Mouse (Mus musculus): Measurements from ENCODE around the gene Tmem131. TPM values are rescaled to one million over a fixed set of nuclear protein-coding genes. Genes with fewer than 3 reads are reported as not detected.
"Not testable (repeated sequence)": the region's sequence is repeated elsewhere in the genome, so short reads cannot be mapped to it uniquely, and the experiment has no call there.

The Tmem131 gene
- total RNA-seq, 1 experiment from 2014 or later, result 28.1 TPM

- no peak for ATAC-seq (replicated peaks; ENCODE audit: low read depth, poor library complexity, severe bottlenecking)
Measured at GRCm38 (mm10) chr1:36848036-36848435, 95.4 kb downstream of the Tmem131 start.

DNA sequence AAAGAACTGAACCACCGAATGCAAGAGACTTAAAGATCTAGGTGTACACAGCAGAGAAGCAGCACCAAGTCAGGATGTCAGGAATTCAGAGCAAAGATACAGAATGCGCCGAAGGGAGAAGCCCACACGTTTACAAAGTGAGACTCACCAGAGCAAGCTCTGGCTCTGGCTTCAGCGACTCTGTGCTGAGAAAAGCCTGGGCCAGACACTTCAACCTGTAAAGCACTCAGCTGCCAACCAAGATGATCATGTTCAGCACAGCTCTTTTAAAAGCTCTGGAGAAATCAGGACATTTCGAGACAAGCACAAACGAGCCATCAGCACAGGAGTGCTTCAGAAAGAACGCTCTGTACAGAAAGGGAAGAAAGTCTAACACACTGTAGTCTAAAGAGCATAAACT lies 96.2 kb downstream of the Tmem131 start:
- no peak for ATAC-seq (replicated peaks; ENCODE audit: low read depth, poor library complexity, severe bottlenecking)

DNA sequence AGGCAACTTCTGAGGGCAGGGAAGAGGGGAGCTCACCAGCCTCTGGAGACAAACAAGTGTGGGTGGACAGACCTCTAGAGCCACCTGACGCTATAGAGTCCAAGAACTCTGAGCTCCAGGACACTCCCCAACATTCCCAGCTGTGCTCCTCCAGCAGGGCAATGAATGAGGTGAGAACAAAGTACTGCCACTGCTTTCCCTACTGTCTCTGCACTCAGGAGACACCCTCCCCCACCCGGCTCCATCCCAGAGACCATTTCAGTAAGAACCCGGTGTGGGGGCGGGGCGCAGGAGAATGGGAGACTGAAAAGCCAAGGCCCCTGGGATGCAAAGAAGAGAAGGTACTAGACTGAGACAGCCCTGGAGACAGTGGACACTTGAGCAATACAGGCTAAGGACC lies 98.4 kb downstream of the Tmem131 start:
- no peak for ATAC-seq (replicated peaks; ENCODE audit: low read depth, poor library complexity, severe bottlenecking)

- no peak for ATAC-seq (replicated peaks; ENCODE audit: low read depth, poor library complexity, severe bottlenecking)
Measured at GRCm38 (mm10) chr1:36841806-36842205, 101.7 kb downstream of the Tmem131 start.

GRCm38 (mm10) chr1:36840959-36841358 lies 102.5 kb downstream of the Tmem131 start:
- no peak for ATAC-seq (replicated peaks; ENCODE audit: low read depth, poor library complexity, severe bottlenecking)

- ATAC-seq (replicated peaks; ENCODE audit: low read depth, poor library complexity, severe bottlenecking), result no peak
Measured at GRCm38 (mm10) chr1:36839858-36840257, 103.6 kb downstream of the Tmem131 start.

- peak; percentile 30; the same call in 1 of the 2 replicates for ATAC-seq (replicated peaks; ENCODE audit: low read depth, poor library complexity, severe bottlenecking)
Measured at GRCm38 (mm10) chr1:36836274-36836954, 107.1 kb downstream of the Tmem131 start.

GRCm38 (mm10) chr1:36835593-36835992 lies 107.9 kb downstream of the Tmem131 start:
- ATAC-seq (replicated peaks; ENCODE audit: low read depth, poor library complexity, severe bottlenecking), result peak; percentile 83

DNA sequence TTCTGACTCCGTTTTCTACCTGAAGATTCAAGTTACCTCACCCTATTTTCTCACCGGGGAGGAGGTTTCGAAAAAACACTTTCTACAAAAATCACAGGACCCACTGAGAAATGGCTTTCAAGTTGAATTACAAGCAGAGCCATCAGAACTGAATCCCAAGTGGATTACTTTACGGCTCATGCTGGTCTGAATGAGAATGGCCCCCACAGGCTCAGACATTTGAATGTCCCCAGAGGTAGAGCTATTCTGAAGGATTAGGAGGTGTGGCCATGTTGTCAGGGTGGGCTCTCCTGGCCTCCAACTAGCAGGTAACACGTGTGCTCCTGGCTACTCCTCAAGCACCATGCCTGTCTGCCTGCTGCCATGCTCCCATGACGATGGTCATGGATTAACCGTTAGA lies 109.4 kb downstream of the Tmem131 start:
- no peak for ATAC-seq (replicated peaks; ENCODE audit: low read depth, poor library complexity, severe bottlenecking)

DNA sequence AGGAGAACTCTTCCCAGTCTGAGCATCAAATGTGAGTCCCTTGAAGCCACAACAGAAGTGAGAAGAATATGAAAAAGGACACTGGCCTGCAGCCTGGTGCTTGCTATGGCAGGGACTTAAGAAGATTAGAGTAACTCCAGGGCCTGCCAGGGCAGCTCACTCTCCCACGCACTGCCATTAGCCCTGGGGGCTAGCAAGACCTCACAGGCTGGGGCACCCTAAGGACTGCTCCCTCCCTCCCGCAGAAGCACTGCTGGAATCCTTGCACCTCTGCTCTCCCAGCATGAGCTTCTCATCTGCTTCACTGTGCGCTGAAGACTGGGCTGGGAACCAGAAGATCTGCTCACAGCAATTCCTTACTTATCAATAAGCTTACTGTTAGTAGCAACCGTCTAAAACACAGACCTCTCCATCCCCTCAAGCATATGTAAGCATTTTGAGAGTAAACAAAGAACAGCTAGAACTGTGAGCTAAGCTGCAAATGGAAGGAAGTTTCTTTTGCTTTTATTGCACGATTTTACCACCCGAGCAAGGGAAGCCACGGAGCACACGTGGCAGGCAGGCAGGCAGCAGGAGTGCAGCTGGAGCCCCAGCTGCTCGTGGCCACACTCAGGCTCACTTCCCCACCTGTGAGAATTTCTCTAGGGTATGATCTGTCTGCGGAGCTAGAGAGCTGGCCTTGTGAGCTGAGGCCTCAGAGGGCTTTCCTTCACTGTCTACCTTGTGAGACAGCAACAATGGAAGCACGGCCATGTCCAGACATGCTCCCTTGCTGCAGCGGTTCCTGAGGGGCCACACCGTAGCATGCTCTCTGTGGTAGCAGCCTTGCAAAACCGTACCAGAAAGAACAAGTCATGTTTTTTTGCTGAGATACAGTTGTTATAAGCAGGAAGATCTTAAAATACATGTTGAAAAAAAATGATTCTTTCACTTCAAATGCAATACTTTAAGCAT lies 112.3 kb downstream of the Tmem131 start:
- ATAC-seq (replicated peaks; ENCODE audit: low read depth, poor library complexity, severe bottlenecking), result no peak

- no peak for ATAC-seq (replicated peaks; ENCODE audit: low read depth, poor library complexity, severe bottlenecking)
Measured at GRCm38 (mm10) chr1:36824356-36824755, 119.1 kb downstream of the Tmem131 start.

GRCm38 (mm10) chr1:36821918-36822317 lies 121.5 kb downstream of the Tmem131 start:
- ATAC-seq (replicated peaks; ENCODE audit: low read depth, poor library complexity, severe bottlenecking), result not testable (repeated sequence)

GRCm38 (mm10) chr1:36815166-36815565 lies 128.3 kb downstream of the Tmem131 start:
- peak; percentile 50 for ATAC-seq (replicated peaks; ENCODE audit: low read depth, poor library complexity, severe bottlenecking)

- no peak for ATAC-seq (replicated peaks; ENCODE audit: low read depth, poor library complexity, severe bottlenecking)
Measured at GRCm38 (mm10) chr1:36814271-36814903, 129.1 kb downstream of the Tmem131 start.

- ATAC-seq (replicated peaks; ENCODE audit: low read depth, poor library complexity, severe bottlenecking), result no peak
Measured at GRCm38 (mm10) chr1:36813415-36813814, 130.1 kb downstream of the Tmem131 start.

GRCm38 (mm10) chr1:36811806-36812205 lies 131.7 kb downstream of the Tmem131 start:
- ATAC-seq (replicated peaks; ENCODE audit: low read depth, poor library complexity, severe bottlenecking), result no peak

DNA sequence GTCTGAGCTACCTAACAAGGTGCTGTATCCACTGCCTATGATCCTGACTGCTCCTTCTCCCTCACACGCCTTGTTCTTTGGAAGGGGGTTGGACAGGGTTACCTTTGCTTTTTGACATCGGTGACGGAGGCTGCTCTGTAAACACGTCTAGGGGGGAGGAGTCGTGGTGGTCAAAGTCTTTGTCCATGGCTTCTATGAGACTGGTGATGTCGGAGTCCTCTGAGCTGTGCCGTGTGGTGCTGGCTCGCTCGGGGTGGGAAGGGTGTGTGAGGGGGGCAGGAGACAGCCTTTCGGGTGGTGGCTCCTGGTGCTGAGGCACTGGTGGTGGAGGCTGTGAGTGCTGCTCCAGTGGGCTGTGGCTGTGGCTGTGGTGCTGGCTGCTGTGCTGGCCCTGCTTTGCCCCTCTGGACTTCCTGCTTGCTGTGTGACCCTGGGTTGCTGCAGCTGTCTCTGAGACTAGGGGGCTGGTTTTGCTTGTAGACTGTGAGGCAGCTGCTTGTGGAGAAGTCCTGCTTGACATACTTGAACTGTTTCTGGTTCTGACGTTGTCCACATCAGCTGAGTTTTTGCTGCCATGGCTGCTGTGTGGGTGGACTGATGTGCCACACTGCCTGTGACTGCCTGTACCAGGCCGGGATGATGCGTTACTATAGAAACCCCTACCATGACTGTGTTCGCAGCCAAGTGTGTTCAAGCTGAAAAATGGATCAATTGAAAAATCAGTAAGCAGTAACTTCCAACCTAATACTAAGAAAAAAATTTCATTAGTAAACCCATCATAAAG lies 135.5 kb downstream of the Tmem131 start:
- ATAC-seq (replicated peaks; ENCODE audit: low read depth, poor library complexity, severe bottlenecking), result no peak

- no peak for ATAC-seq (replicated peaks; ENCODE audit: low read depth, poor library complexity, severe bottlenecking)
Measured at GRCm38 (mm10) chr1:36807086-36807485, 136.4 kb downstream of the Tmem131 start.

DNA sequence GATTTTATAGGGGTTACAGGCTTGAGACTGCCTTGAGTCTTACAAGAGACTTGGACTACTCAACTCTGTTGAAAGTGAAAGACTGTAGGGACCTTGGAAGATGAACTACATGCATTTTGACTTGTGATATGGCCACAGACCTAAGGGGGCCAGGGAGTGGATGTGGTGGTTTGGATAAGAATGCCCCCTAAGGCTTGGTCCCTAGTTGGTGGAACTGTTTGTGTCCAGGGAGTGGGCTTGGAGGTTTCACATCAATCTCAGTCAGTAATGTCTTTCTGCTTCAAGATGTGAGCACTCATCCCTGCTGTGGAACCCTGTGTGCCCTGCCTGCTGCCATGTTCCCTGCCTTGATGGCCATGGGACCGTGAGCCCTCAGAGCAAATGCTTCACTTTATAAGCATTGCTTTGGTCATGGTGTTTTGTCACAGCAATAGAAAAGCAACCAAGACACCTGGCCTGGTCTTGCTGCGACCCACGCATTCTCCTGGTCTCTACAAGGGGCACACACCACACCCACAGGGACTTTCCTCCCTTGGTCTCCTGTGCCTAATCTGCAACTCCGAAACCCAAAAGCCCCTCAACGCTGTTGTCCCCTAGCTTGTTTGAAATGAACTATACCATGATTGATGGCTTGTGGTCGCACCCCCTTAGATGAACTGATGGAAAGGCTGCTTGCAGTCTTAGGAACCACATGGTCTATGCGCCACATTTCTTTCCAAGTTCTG lies 137.1 kb downstream of the Tmem131 start:
- ATAC-seq (replicated peaks; ENCODE audit: low read depth, poor library complexity, severe bottlenecking), result no peak
